Mouse (Mus musculus): ENCODE results near the gene Ppm1b. TPM values are rescaled to one million over a fixed set of nuclear protein-coding genes. Genes with fewer than 3 reads are reported as not detected.

Gene Ppm1b
- polyA plus RNA-seq, 1 experiment = 159 TPM

DNA sequence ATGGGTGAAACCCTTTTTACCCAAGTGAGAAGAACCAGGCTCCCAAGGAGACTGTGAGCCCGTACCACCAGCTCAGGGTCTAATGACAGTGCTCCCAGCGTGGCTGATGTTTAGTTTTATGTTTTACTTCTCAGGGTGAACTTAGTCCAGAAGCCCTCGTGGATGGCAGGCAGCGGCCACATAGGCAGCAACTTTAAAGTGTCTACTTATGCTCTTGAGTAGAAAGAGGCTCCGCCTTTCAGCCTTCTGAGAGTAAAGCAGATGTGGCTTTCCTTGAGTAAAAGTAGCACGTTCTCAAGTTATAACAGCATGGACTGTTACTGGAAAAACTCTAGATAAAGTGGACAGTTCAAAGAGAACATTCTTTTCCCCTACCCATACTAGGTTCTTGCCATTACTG is 39.3 kb downstream of the Ppm1b start:
- Histone ChIP-seq H3K27ac (ENCODE audit: control insufficient read depth, insufficient read depth, low read depth, low read length) (no peak overlapping the region), H3K4me1 (ENCODE audit: control insufficient read depth, insufficient read depth, low read length) (no peaks in the 10 kb centered on the region), H3K27me3 (ENCODE audit: control insufficient read depth, insufficient read depth, low read length) (no peaks in the 10 kb centered on the region), H3K4me3 (ENCODE audit: control insufficient read depth, low read depth, low read length) (no peak overlapping the region), H3K36me3 (ENCODE audit: control insufficient read depth, insufficient read depth, low read length) (no peaks in the 10 kb centered on the region)
- TF ChIP-seq CTCF (IDR thresholded peaks at IDR 0.05; ENCODE audit: control insufficient read depth, insufficient read depth, insufficient replicate concordance, low read depth, low read length) (no peak), POLR2A (IDR thresholded peaks at IDR 0.05; ENCODE audit: control insufficient read depth, low read depth, low read length) (no peak)

DNA sequence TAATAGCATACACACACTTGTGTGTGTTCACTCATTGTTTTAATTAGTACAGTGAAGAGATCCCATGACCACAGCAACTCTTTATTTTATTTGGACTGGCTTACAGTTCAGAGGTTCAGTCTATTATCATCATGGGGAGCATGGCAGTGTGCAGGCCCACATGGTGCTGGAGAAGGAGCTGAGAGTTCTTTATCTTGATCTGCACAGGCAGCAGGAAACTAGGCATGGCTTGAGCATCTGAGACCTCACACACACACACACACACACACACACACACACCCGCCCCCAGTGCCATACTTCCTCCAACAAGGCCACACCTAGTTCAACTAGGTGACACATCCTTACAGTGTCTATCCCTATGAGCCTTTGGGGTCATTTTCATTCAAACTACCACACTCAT is 41.1 kb downstream of the Ppm1b start:
- no peak for TF ChIP-seq POLR2A (IDR thresholded peaks at IDR 0.05; ENCODE audit: control insufficient read depth, low read depth, low read length)
- TF ChIP-seq CTCF (IDR thresholded peaks at IDR 0.05; ENCODE audit: control insufficient read depth, insufficient read depth, insufficient replicate concordance, low read depth, low read length) = no peak
- Histone ChIP-seq H3K4me3 (ENCODE audit: control insufficient read depth, low read depth, low read length) (no peak overlapping the region), H3K27me3 (ENCODE audit: control insufficient read depth, insufficient read depth, low read length) (no peaks in the 10 kb centered on the region), H3K27ac (ENCODE audit: control insufficient read depth, insufficient read depth, low read depth, low read length) (no peak overlapping the region), H3K36me3 (ENCODE audit: control insufficient read depth, insufficient read depth, low read length) (peaks cover 3% of the 10 kb centered on the region; the same call in 1 of the 2 replicates), H3K4me1 (ENCODE audit: control insufficient read depth, insufficient read depth, low read length) (no peaks in the 10 kb centered on the region)

DNA sequence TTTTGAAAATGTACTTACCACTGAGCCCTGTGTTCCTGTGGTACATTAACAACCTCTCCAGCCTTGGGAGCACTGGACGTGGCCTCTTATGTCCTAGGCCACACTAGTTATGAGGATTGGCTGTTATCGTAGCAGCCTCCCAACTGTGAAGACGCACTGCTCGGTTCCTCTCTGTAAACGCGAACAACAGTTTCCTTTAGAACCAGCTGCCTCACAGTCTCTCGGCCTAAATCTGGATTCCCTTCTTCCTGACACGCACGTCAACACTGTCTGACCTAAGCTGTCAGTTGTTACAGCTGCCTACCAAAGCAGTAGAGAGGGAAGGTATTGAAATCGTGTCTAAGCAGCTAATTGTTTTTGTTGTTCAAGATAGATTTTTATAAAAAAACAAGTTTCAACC is 43.1 kb downstream of the Ppm1b start:
- Histone ChIP-seq H3K27ac (ENCODE audit: control insufficient read depth, insufficient read depth, low read depth, low read length) (no peak overlapping the region), H3K36me3 (ENCODE audit: control insufficient read depth, insufficient read depth, low read length) (peaks cover 3% of the 10 kb centered on the region), H3K27me3 (ENCODE audit: control insufficient read depth, insufficient read depth, low read length) (no peaks in the 10 kb centered on the region), H3K4me3 (ENCODE audit: control insufficient read depth, low read depth, low read length) (no peak overlapping the region), H3K4me1 (ENCODE audit: control insufficient read depth, insufficient read depth, low read length) (no peaks in the 10 kb centered on the region)
- no peak for TF ChIP-seq CTCF (IDR thresholded peaks at IDR 0.05; ENCODE audit: control insufficient read depth, insufficient read depth, insufficient replicate concordance, low read depth, low read length)
- TF ChIP-seq POLR2A (IDR thresholded peaks at IDR 0.05; ENCODE audit: control insufficient read depth, low read depth, low read length) = no peak

DNA sequence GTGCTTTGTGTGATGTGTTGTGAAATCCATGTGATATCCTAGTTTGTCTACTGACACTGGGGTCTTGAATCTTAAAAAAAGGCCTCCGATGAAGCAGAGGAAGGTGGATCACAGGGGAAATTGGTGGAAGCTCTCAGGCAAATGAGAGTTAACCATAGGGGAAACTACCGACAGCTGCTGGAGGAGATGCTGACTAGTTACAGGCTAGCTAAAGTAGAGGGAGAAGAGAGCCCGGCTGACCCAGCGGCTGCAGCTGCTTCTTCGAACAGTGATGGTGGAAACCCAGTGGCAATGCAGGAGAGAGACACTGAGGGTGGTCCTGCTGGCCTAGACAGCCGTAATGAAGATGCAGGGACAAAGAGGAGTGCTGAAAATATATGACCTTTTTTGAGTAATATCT is 56.9 kb downstream of the Ppm1b start:
- Histone ChIP-seq H3K36me3 (ENCODE audit: control insufficient read depth, insufficient read depth, low read length) (no peaks in the 10 kb centered on the region; the same call in 1 of the 2 replicates), H3K27ac (ENCODE audit: control insufficient read depth, insufficient read depth, low read depth, low read length) (no peak overlapping the region), H3K27me3 (ENCODE audit: control insufficient read depth, insufficient read depth, low read length) (no peaks in the 10 kb centered on the region), H3K4me3 (ENCODE audit: control insufficient read depth, low read depth, low read length) (no peak overlapping the region), H3K4me1 (ENCODE audit: control insufficient read depth, insufficient read depth, low read length) (no peaks in the 10 kb centered on the region)
- TF ChIP-seq CTCF (IDR thresholded peaks at IDR 0.05; ENCODE audit: control insufficient read depth, insufficient read depth, insufficient replicate concordance, low read depth, low read length) (no peak), POLR2A (IDR thresholded peaks at IDR 0.05; ENCODE audit: control insufficient read depth, low read depth, low read length) (no peak)

GRCm38 (mm10) chr17:85014632-85015031 is 58.1 kb downstream of the Ppm1b start:
- H3K4me3 ChIP-seq (ENCODE audit: control insufficient read depth, low read depth, low read length) = no peak overlapping the region
- TF ChIP-seq CTCF (IDR thresholded peaks at IDR 0.05; ENCODE audit: control insufficient read depth, insufficient read depth, insufficient replicate concordance, low read depth, low read length) (no peak), POLR2A (IDR thresholded peaks at IDR 0.05; ENCODE audit: control insufficient read depth, low read depth, low read length) (no peak)
- no peak overlapping the region for H3K27ac ChIP-seq (ENCODE audit: control insufficient read depth, insufficient read depth, low read depth, low read length)
- no peaks in the 10 kb centered on the region for H3K4me1 ChIP-seq (ENCODE audit: control insufficient read depth, insufficient read depth, low read length)
- no peaks in the 10 kb centered on the region; the same call in 1 of the 2 replicates for H3K36me3 ChIP-seq (ENCODE audit: control insufficient read depth, insufficient read depth, low read length)
- H3K27me3 ChIP-seq (ENCODE audit: control insufficient read depth, insufficient read depth, low read length) = no peaks in the 10 kb centered on the region

DNA sequence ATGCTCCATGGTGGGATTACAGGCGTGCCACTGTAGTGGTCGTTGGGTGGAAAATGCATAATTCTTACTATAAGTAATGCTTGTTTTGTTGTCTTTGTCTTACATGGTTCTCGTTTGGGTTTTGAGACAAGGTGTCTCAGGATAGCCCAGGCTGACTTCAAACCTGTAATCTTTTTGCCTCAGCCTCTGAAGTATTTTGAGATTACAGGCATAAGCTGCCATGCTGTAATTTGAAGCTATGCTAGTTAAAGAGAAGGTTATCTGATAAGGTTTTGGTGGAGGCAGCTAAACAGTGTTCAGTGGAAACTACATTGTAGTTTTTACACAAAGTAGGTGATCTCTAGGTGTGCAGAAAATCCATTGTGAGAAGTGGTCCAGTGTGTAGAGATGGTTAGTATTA is 61.8 kb downstream of the Ppm1b start:
- H3K27me3 ChIP-seq (ENCODE audit: control insufficient read depth, insufficient read depth, low read length) = no peaks in the 10 kb centered on the region
- H3K36me3 ChIP-seq (ENCODE audit: control insufficient read depth, insufficient read depth, low read length) = no peaks in the 10 kb centered on the region
- H3K4me3 ChIP-seq (ENCODE audit: control insufficient read depth, low read depth, low read length) = no peak overlapping the region
- no peak overlapping the region for H3K27ac ChIP-seq (ENCODE audit: control insufficient read depth, insufficient read depth, low read depth, low read length)
- no peak for TF ChIP-seq POLR2A (IDR thresholded peaks at IDR 0.05; ENCODE audit: control insufficient read depth, low read depth, low read length)
- TF ChIP-seq CTCF (IDR thresholded peaks at IDR 0.05; ENCODE audit: control insufficient read depth, insufficient read depth, insufficient replicate concordance, low read depth, low read length) = no peak
- no peaks in the 10 kb centered on the region for H3K4me1 ChIP-seq (ENCODE audit: control insufficient read depth, insufficient read depth, low read length)

- H3K27ac ChIP-seq (ENCODE audit: control insufficient read depth, insufficient read depth, low read depth, low read length) = no peak overlapping the region
- TF ChIP-seq POLR2A (IDR thresholded peaks at IDR 0.05; ENCODE audit: control insufficient read depth, low read depth, low read length) (no peak), CTCF (IDR thresholded peaks at IDR 0.05; ENCODE audit: control insufficient read depth, insufficient read depth, insufficient replicate concordance, low read depth, low read length) (no peak)
- no peaks in the 10 kb centered on the region for H3K36me3 ChIP-seq (ENCODE audit: control insufficient read depth, insufficient read depth, low read length)
- no peak overlapping the region for H3K4me3 ChIP-seq (ENCODE audit: control insufficient read depth, low read depth, low read length)
- no peaks in the 10 kb centered on the region for H3K4me1 ChIP-seq (ENCODE audit: control insufficient read depth, insufficient read depth, low read length)
- H3K27me3 ChIP-seq (ENCODE audit: control insufficient read depth, insufficient read depth, low read length) = no peaks in the 10 kb centered on the region
These were observed 62.3 kb downstream of the Ppm1b start for GRCm38 (mm10) chr17:85018794-85019193.

GRCm38 (mm10) chr17:85020343-85020742 is 63.8 kb downstream of the Ppm1b start:
- Histone ChIP-seq H3K4me3 (ENCODE audit: control insufficient read depth, low read depth, low read length) (no peak overlapping the region), H3K27me3 (ENCODE audit: control insufficient read depth, insufficient read depth, low read length) (no peaks in the 10 kb centered on the region), H3K36me3 (ENCODE audit: control insufficient read depth, insufficient read depth, low read length) (no peaks in the 10 kb centered on the region), H3K27ac (ENCODE audit: control insufficient read depth, insufficient read depth, low read depth, low read length) (no peak overlapping the region), H3K4me1 (ENCODE audit: control insufficient read depth, insufficient read depth, low read length) (no peaks in the 10 kb centered on the region)
- TF ChIP-seq CTCF (IDR thresholded peaks at IDR 0.05; ENCODE audit: control insufficient read depth, insufficient read depth, insufficient replicate concordance, low read depth, low read length) = no peak
- no peak for TF ChIP-seq POLR2A (IDR thresholded peaks at IDR 0.05; ENCODE audit: control insufficient read depth, low read depth, low read length)

Data from testis, adult 2 months (tissue).